Mouse (Mus musculus) neutrophil, adult 5-6 weeks (primary cell): ENCODE measurements around the gene Adamts16. TPM values are rescaled to one million over a fixed set of nuclear protein-coding genes. Genes with fewer than 3 reads are reported as not detected.

Experiments
- total RNA-seq: library from RNA; stranded (forward); fragments of 200-1000 nt; gene quantifications from 2 replicates; pipeline ENCODE4 v1.2.3, GENCODE M21; 2017

Gene Adamts16
- total RNA-seq, 1 experiment from 2014 or later, result not detected

Other genes with a start within 250 kb of the Adamts16 start
- 71.3 and 77.3 TPM in 2 replicates for gene Ice1, start 204.2 kb downstream of the Adamts16 start, total RNA-seq